Mouse (Mus musculus): ENCODE data around the gene Hpse. TPM values are rescaled to one million over a fixed set of nuclear protein-coding genes. Genes with fewer than 3 reads are reported as not detected.

Gene Hpse
- polyA plus RNA-seq, 1 experiment: 0.44 TPM

GRCm38 (mm10) chr5:100648046-100648445 lies 71.5 kb downstream of the Hpse start:
- no peaks in the 10 kb centered on the region for H3K79me3 ChIP-seq (ENCODE audit: low read depth)
- no peaks in the 10 kb centered on the region for H3K79me2 ChIP-seq (ENCODE audit: control insufficient read depth, insufficient read depth)
- TF ChIP-seq CTCF (IDR thresholded peaks at IDR 0.05; ENCODE audit: control insufficient read depth, insufficient read depth, insufficient read length): no peak
- TF ChIP-seq CEBPB (IDR thresholded peaks at IDR 0.05; ENCODE audit: low read depth): no peak
- no peak for TF ChIP-seq USF1 (IDR thresholded peaks at IDR 0.05; ENCODE audit: low read depth)
- TF ChIP-seq FOSL1 (IDR thresholded peaks at IDR 0.05; ENCODE audit: insufficient read depth, low read length, poor library complexity, severe bottlenecking): no peak
- no peak for TF ChIP-seq MAX (IDR thresholded peaks at IDR 0.05)
- no peak for TF ChIP-seq MYOG (IDR thresholded peaks at IDR 0.05; ENCODE audit: control insufficient read depth, extremely low read depth, insufficient read length)
- TF ChIP-seq MYOD1 (IDR thresholded peaks at IDR 0.05; ENCODE audit: control insufficient read depth, insufficient read length, low read depth): no peak
- no peaks in the 10 kb centered on the region for H3K27me3 ChIP-seq (ENCODE audit: control insufficient read depth, insufficient read depth, insufficient read length)
- H3ac ChIP-seq (ENCODE audit: control insufficient read depth, insufficient read length, low read depth): no peak overlapping the region
- no peak overlapping the region for H3K4me3 ChIP-seq (ENCODE audit: insufficient read depth, poor library complexity, severe bottlenecking)
- no peaks in the 10 kb centered on the region for H3K36me3 ChIP-seq (ENCODE audit: control insufficient read depth, insufficient read depth)

- H3K27me3 ChIP-seq (ENCODE audit: control insufficient read depth, insufficient read depth, insufficient read length): no peaks in the 10 kb centered on the region
- no peaks in the 10 kb centered on the region for H3K79me3 ChIP-seq (ENCODE audit: low read depth)
- no peak overlapping the region for H3K4me3 ChIP-seq (ENCODE audit: insufficient read depth, poor library complexity, severe bottlenecking)
- no peaks in the 10 kb centered on the region for H3K36me3 ChIP-seq (ENCODE audit: control insufficient read depth, insufficient read depth)
- no peak overlapping the region for H3ac ChIP-seq (ENCODE audit: control insufficient read depth, insufficient read length, low read depth)
- H3K79me2 ChIP-seq (ENCODE audit: control insufficient read depth, insufficient read depth): no peaks in the 10 kb centered on the region
- TF ChIP-seq MAX (IDR thresholded peaks at IDR 0.05): no peak
Measured at GRCm38 (mm10) chr5:100646558-100646957, 73.0 kb downstream of the Hpse start.

DNA sequence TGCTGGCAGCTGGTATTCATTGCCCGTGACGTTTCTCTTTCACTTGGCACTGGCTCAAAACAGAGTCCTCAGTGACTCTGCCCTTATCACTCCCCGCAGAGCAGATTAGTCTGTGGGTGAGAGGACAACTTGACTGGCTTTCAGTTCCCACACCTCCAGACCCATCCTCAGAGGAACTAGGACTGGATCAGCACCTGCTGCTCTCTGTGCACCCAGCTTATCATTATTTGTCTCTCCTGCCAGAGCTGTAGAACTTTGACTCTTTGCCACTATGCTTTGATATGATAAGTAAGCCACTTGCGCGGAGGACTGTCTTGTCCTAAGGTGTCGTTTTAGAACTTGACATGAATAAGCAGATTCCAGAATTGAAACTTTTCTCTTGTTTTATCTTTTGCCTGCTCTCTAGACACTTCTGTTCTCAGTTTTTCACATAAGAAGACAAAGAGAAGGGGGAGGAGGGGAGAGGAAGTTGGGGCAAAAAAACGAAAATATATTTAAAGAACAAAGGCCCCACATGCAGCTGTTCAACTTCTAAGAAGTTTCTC lies 75.5 kb downstream of the Hpse start:
- no peaks in the 10 kb centered on the region for H3K79me3 ChIP-seq (ENCODE audit: low read depth)
- no peak for TF ChIP-seq FOSL1 (IDR thresholded peaks at IDR 0.05; ENCODE audit: insufficient read depth, low read length, poor library complexity, severe bottlenecking)
- no peak for TF ChIP-seq MYOG (IDR thresholded peaks at IDR 0.05; ENCODE audit: control insufficient read depth, extremely low read depth, insufficient read length)
- no peak for TF ChIP-seq USF1 (IDR thresholded peaks at IDR 0.05; ENCODE audit: low read depth)
- TF ChIP-seq MYOD1 (IDR thresholded peaks at IDR 0.05; ENCODE audit: control insufficient read depth, insufficient read length, low read depth): no peak
- no peak for TF ChIP-seq CTCF (IDR thresholded peaks at IDR 0.05; ENCODE audit: control insufficient read depth, insufficient read depth, insufficient read length)
- TF ChIP-seq CEBPB (IDR thresholded peaks at IDR 0.05; ENCODE audit: low read depth): no peak
- TF ChIP-seq MAX (IDR thresholded peaks at IDR 0.05): no peak
- no peak overlapping the region for H3K4me3 ChIP-seq (ENCODE audit: insufficient read depth, poor library complexity, severe bottlenecking)
- no peak overlapping the region for H3ac ChIP-seq (ENCODE audit: control insufficient read depth, insufficient read length, low read depth)
- H3K27me3 ChIP-seq (ENCODE audit: control insufficient read depth, insufficient read depth, insufficient read length): no peaks in the 10 kb centered on the region
- H3K79me2 ChIP-seq (ENCODE audit: control insufficient read depth, insufficient read depth): no peaks in the 10 kb centered on the region
- no peaks in the 10 kb centered on the region for H3K36me3 ChIP-seq (ENCODE audit: control insufficient read depth, insufficient read depth)

- no peaks in the 10 kb centered on the region for H3K79me2 ChIP-seq (ENCODE audit: control insufficient read depth, insufficient read depth)
- H3K79me3 ChIP-seq (ENCODE audit: low read depth): no peaks in the 10 kb centered on the region
- TF ChIP-seq CEBPB (IDR thresholded peaks at IDR 0.05; ENCODE audit: low read depth) (no peak), MYOD1 (IDR thresholded peaks at IDR 0.05; ENCODE audit: control insufficient read depth, insufficient read length, low read depth) (no peak), MAX (IDR thresholded peaks at IDR 0.05) (no peak), MYOG (IDR thresholded peaks at IDR 0.05; ENCODE audit: control insufficient read depth, extremely low read depth, insufficient read length) (no peak), USF1 (IDR thresholded peaks at IDR 0.05; ENCODE audit: low read depth) (no peak), FOSL1 (IDR thresholded peaks at IDR 0.05; ENCODE audit: insufficient read depth, low read length, poor library complexity, severe bottlenecking) (no peak), CTCF (IDR thresholded peaks at IDR 0.05; ENCODE audit: control insufficient read depth, insufficient read depth, insufficient read length) (no peak)
- no peak overlapping the region for H3K4me3 ChIP-seq (ENCODE audit: insufficient read depth, poor library complexity, severe bottlenecking)
- no peaks in the 10 kb centered on the region for H3K27me3 ChIP-seq (ENCODE audit: control insufficient read depth, insufficient read depth, insufficient read length)
- no peaks in the 10 kb centered on the region for H3K36me3 ChIP-seq (ENCODE audit: control insufficient read depth, insufficient read depth)
- no peak overlapping the region for H3ac ChIP-seq (ENCODE audit: control insufficient read depth, insufficient read length, low read depth)
Measured at GRCm38 (mm10) chr5:100643253-100643990, 76.1 kb downstream of the Hpse start.

DNA sequence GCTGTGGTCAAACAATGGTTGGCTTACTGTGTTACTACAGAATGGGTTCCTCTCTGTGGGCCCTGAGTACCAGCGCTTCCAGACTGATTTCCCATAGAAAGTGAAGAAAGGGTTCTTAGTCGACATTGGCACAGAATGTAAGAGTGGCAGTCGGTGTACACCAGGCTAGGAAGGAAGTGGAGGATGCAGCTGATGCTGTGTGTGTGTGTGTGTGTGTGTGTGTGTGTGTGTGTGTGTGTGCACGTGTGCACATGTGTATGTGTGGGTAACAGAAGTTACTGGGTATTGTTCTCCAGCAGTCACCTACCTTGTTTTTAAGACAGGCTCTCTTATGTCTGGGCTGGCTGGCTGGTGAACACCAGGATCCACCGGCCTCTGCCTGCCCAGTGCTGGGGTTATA lies 77.2 kb downstream of the Hpse start:
- no peak overlapping the region for H3K4me3 ChIP-seq (ENCODE audit: insufficient read depth, poor library complexity, severe bottlenecking)
- TF ChIP-seq USF1 (IDR thresholded peaks at IDR 0.05; ENCODE audit: low read depth) (no peak), CTCF (IDR thresholded peaks at IDR 0.05; ENCODE audit: control insufficient read depth, insufficient read depth, insufficient read length) (no peak), MYOD1 (IDR thresholded peaks at IDR 0.05; ENCODE audit: control insufficient read depth, insufficient read length, low read depth) (no peak), FOSL1 (IDR thresholded peaks at IDR 0.05; ENCODE audit: insufficient read depth, low read length, poor library complexity, severe bottlenecking) (no peak), CEBPB (IDR thresholded peaks at IDR 0.05; ENCODE audit: low read depth) (no peak), MAX (IDR thresholded peaks at IDR 0.05) (no peak), MYOG (IDR thresholded peaks at IDR 0.05; ENCODE audit: control insufficient read depth, extremely low read depth, insufficient read length) (no peak)
- H3K79me2 ChIP-seq (ENCODE audit: control insufficient read depth, insufficient read depth): no peaks in the 10 kb centered on the region
- no peaks in the 10 kb centered on the region for H3K79me3 ChIP-seq (ENCODE audit: low read depth)
- no peaks in the 10 kb centered on the region for H3K27me3 ChIP-seq (ENCODE audit: control insufficient read depth, insufficient read depth, insufficient read length)
- H3ac ChIP-seq (ENCODE audit: control insufficient read depth, insufficient read length, low read depth): no peak overlapping the region
- no peaks in the 10 kb centered on the region for H3K36me3 ChIP-seq (ENCODE audit: control insufficient read depth, insufficient read depth)

DNA sequence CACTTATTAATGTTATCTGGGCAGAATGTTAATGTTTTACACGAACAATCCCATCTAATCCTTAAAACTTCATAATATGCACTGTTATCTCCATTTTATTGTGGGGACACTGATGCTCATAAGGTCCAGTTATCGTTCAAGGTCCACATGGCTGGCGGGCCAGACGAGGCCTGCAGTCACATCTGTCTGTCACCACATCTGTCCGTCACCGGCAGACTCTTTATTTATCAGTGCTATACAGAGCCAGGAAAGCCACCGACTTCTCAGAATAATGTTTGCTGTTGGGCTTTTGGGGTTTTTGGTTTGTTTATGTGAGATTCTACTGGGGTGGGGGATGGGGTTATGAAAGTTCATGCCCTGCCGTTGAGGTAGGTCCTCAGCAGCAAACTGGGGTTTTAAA lies 81.0 kb downstream of the Hpse start:
- TF ChIP-seq MAX (IDR thresholded peaks at IDR 0.05) (no peak), MYOG (IDR thresholded peaks at IDR 0.05; ENCODE audit: control insufficient read depth, extremely low read depth, insufficient read length) (no peak), CTCF (IDR thresholded peaks at IDR 0.05; ENCODE audit: control insufficient read depth, insufficient read depth, insufficient read length) (no peak), CEBPB (IDR thresholded peaks at IDR 0.05; ENCODE audit: low read depth) (no peak), FOSL1 (IDR thresholded peaks at IDR 0.05; ENCODE audit: insufficient read depth, low read length, poor library complexity, severe bottlenecking) (no peak), MYOD1 (IDR thresholded peaks at IDR 0.05; ENCODE audit: control insufficient read depth, insufficient read length, low read depth) (no peak)
- Histone ChIP-seq H3K79me2 (ENCODE audit: control insufficient read depth, insufficient read depth) (no peaks in the 10 kb centered on the region), H3K4me3 (ENCODE audit: insufficient read depth, poor library complexity, severe bottlenecking) (no peak overlapping the region), H3ac (ENCODE audit: control insufficient read depth, insufficient read length, low read depth) (no peak overlapping the region), H3K36me3 (ENCODE audit: control insufficient read depth, insufficient read depth) (no peaks in the 10 kb centered on the region), H3K27me3 (ENCODE audit: control insufficient read depth, insufficient read depth, insufficient read length) (no peaks in the 10 kb centered on the region), H3K79me3 (ENCODE audit: low read depth) (no peaks in the 10 kb centered on the region)

Data from C2C12 (cell line).